Mouse (Mus musculus): Measurements from ENCODE around the gene Fancl. TPM values are rescaled to one million over a fixed set of nuclear protein-coding genes. Genes with fewer than 3 reads are reported as not detected.
A peak's percentile ranks its signal among the peaks of the same experiment; 100 is the strongest.
"Not testable (repeated sequence)": the region's sequence is repeated elsewhere in the genome, so short reads cannot be mapped to it uniquely, and the experiment has no call there.

Gene Fancl
- polyA plus RNA-seq (2015; fragmentation: Nextera tagmentation; extraction: Ambion mirVana) = 20.2 and 24.6 TPM in 2 replicates

DNA sequence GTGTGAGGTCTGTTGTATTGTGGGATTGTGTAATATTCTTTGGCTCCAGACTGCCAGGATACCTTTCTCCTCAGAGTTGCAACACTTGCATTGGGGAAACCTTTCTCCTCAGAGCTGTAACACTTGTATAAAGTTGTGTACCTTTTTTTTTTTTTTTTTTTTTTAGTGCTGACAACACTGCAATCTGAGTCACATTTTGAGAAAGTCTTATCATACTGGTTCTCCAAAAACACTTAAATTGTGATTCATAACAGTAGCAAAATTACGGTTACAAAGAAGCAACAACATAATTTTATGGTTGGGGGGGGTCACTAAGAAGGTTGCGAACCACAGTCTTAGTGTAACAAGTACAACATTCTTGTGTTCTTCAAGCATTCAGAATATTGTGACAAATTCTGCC is at the start of gene Fancl:
Gene Fancl, plus strand, starts transcription at position 165 of the 400 bp plus-strand sequence.
- Histone ChIP-seq H3K27ac (ENCODE audit: low read length) (peak within 1 kb of the TSS; percentile 80), H3K36me3 (ENCODE audit: control insufficient read depth, insufficient read depth, low read length) (no peaks in the 10 kb centered on the region), H3K4me2 (ENCODE audit: low read depth, low read length) (peak within 1 kb of the TSS; percentile 75), H3K9me3 (ENCODE audit: control insufficient read depth, low read length) (no peaks in the 10 kb centered on the region), H3K27me3 (replicated peaks; ENCODE audit: control insufficient read depth, insufficient read depth, low read length) (no peaks in the 10 kb centered on the region), H3K9ac (ENCODE audit: low read depth, low read length) (peak within 1 kb of the TSS; percentile 89), H3K4me3 (ENCODE audit: low read length) (peak within 1 kb of the TSS; percentile 77), H3K4me1 (ENCODE audit: control insufficient read depth, insufficient read depth, low read length) (no peaks in the 10 kb centered on the region)
- WGBS = 98% methylated on average over 2 of the region's 2 CpGs
- ATAC-seq = no peak

DNA sequence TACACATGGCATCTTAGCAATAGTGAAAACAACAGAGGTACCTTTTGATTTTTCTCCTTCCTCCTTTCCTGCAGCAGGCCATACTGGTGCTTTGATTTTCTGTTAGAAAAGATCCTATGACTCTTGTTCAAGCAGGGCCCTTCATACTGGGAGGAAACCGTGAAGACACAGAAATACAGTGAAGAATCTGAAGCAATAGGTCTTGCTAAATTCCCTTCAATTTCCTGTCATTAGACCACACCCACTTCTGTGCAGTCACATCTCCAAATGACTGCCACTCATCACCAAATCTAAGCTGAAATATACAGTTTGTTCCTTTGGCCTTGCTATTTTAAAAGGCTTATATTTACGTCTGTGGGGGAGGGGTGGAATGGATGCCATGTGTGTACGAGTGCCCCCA is 49.1 kb upstream of the Fancl start:
- ATAC-seq = no peak
- Histone ChIP-seq H3K4me1 (ENCODE audit: control insufficient read depth, insufficient read depth, low read length) (no peaks in the 10 kb centered on the region), H3K27ac (ENCODE audit: low read length) (no peak overlapping the region), H3K4me2 (ENCODE audit: low read depth, low read length) (no peak overlapping the region), H3K27me3 (replicated peaks; ENCODE audit: control insufficient read depth, insufficient read depth, low read length) (no peaks in the 10 kb centered on the region), H3K9me3 (ENCODE audit: control insufficient read depth, low read length) (no peaks in the 10 kb centered on the region), H3K9ac (ENCODE audit: low read depth, low read length) (no peak overlapping the region), H3K36me3 (ENCODE audit: control insufficient read depth, insufficient read depth, low read length) (no peaks in the 10 kb centered on the region), H3K4me3 (ENCODE audit: low read length) (no peak overlapping the region)
- 70% methylated on average over 3 of the region's 3 CpGs for WGBS

DNA sequence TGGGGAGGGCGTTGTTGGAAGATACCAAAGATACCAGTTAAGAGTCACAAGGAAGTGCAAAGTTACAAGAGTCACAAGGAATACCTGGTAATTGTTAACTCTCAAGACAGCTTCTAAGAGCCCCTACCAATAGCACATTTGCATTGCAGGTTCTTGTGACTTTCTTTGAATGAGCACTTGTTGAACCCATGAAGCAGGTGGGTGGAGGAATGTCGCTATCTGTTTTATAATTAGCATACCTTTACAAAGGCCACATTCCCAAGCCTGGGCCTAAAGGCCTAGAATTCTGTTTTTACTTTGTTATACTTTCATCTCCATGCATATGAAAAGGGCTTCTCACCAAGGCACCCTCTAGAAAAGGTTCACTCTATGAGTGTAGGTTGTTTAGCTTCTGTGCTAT is 15.8 kb upstream of the Fancl start:
- not testable (repeated sequence) for H3K27ac ChIP-seq (ENCODE audit: low read length); H3K9ac ChIP-seq (ENCODE audit: low read depth, low read length); H3K27me3 ChIP-seq (replicated peaks; ENCODE audit: control insufficient read depth, insufficient read depth, low read length); H3K4me3 ChIP-seq (ENCODE audit: low read length); H3K4me2 ChIP-seq (ENCODE audit: low read depth, low read length); H3K36me3 ChIP-seq (ENCODE audit: control insufficient read depth, insufficient read depth, low read length); H3K4me1 ChIP-seq (ENCODE audit: control insufficient read depth, insufficient read depth, low read length); H3K9me3 ChIP-seq (ENCODE audit: control insufficient read depth, low read length); ATAC-seq
- WGBS = 84% methylated on average over 2 of the region's 2 CpGs

DNA sequence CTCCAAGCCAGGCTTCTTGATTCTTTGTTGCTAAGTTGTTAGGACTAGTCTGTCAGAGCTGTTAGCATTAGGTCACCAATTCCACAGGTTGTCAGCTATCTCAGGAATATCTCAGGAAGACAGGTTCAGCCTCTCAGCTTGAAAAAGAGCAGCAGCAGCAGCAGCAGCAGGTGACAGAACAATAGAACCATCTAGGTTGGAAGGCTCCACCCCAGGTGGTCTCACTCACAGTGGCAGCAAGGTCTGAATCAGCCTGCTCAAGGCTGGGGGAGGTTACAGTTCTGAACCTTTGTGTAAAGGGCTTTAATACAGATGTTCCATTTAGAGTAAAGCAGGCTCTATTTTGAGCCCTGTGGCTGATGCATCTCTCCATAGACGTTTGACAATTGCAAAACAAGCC is 14.0 kb upstream of the Fancl start:
- not testable (repeated sequence) for H3K4me1 ChIP-seq (ENCODE audit: control insufficient read depth, insufficient read depth, low read length); H3K36me3 ChIP-seq (ENCODE audit: control insufficient read depth, insufficient read depth, low read length); H3K9ac ChIP-seq (ENCODE audit: low read depth, low read length); ATAC-seq; H3K27ac ChIP-seq (ENCODE audit: low read length); H3K4me2 ChIP-seq (ENCODE audit: low read depth, low read length); H3K27me3 ChIP-seq (replicated peaks; ENCODE audit: control insufficient read depth, insufficient read depth, low read length); H3K4me3 ChIP-seq (ENCODE audit: low read length); H3K9me3 ChIP-seq (ENCODE audit: control insufficient read depth, low read length)
- WGBS = 14% methylated on average over 1 of the region's 1 CpGs

DNA sequence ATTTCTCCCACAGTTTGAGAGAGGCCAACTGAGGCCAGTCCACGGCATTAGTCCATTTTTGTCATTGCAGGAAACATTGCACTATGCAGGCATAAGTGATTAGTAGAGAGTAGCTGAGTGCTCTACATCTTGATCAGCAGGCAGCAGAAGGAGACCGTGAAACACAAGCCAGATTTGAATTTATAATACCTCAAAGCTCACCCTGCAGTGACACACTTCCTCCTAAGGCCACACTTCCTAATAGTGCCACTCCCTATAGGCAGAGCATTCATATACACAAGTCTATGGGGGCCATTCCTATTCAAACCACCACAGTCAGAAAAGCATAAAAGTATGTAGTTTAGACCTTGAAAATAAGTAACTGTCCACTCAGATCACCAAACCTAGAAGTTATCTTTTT is 11.8 kb upstream of the Fancl start:
- H3K27me3 ChIP-seq (replicated peaks; ENCODE audit: control insufficient read depth, insufficient read depth, low read length) = no peaks in the 10 kb centered on the region
- H3K4me2 ChIP-seq (ENCODE audit: low read depth, low read length) = no peak overlapping the region
- WGBS = 80% methylated on average over 2 of the region's 2 CpGs
- H3K9ac ChIP-seq (ENCODE audit: low read depth, low read length) = no peak overlapping the region
- ATAC-seq = no peak
- no peak overlapping the region for H3K27ac ChIP-seq (ENCODE audit: low read length)
- H3K36me3 ChIP-seq (ENCODE audit: control insufficient read depth, insufficient read depth, low read length) = no peaks in the 10 kb centered on the region
- no peaks in the 10 kb centered on the region for H3K9me3 ChIP-seq (ENCODE audit: control insufficient read depth, low read length)
- no peak overlapping the region for H3K4me3 ChIP-seq (ENCODE audit: low read length)
- no peaks in the 10 kb centered on the region for H3K4me1 ChIP-seq (ENCODE audit: control insufficient read depth, insufficient read depth, low read length)

DNA sequence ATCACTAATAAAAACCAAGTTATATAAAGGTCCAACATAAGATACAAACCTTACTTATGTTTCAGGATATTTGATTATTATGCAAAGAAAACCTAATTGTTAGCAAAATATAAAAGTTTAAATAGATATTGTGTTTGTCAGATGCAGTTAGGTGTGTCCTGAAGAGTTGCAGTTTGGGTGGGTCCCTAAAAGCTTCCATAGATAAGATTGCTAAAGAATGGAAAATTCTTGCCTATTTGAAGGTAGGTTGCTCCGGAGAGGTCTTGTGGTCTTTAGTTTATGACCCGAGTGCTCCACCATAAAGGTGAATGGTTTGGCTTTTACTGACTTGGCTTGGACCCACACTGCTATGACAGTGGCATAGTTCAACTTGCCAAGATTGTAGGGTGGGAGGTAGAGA is 7.9 kb upstream of the Fancl start:
- Histone ChIP-seq H3K4me3 (ENCODE audit: low read length) (no peak overlapping the region), H3K9ac (ENCODE audit: low read depth, low read length) (no peak overlapping the region), H3K27ac (ENCODE audit: low read length) (no peak overlapping the region), H3K9me3 (ENCODE audit: control insufficient read depth, low read length) (no peaks in the 10 kb centered on the region), H3K27me3 (replicated peaks; ENCODE audit: control insufficient read depth, insufficient read depth, low read length) (no peaks in the 10 kb centered on the region), H3K36me3 (ENCODE audit: control insufficient read depth, insufficient read depth, low read length) (no peaks in the 10 kb centered on the region), H3K4me2 (ENCODE audit: low read depth, low read length) (no peak overlapping the region), H3K4me1 (ENCODE audit: control insufficient read depth, insufficient read depth, low read length) (no peaks in the 10 kb centered on the region)
- no peak for ATAC-seq
- WGBS = 79% methylated on average over 2 of the region's 2 CpGs

DNA sequence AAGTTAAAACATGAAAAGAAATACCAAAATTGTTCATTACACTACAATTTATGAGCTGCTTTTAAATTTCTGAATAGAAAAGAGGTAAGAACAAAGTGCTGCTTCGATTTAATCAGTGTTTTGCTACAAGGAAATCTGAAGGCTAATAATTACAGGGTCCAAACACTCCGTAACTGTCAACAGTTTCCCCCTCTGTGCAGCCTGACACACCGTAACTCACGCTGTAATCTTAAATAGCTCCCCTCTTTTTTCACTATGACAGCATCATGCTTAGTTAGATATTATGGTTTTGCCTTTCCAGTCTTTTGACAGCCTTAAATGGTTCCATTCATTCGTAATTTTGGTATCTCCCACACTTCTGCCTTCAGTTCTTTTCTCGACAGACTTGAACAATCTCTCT is 4.4 kb upstream of the Fancl start:
- Histone ChIP-seq H3K27me3 (replicated peaks; ENCODE audit: control insufficient read depth, insufficient read depth, low read length) (no peaks in the 10 kb centered on the region), H3K4me3 (ENCODE audit: low read length) (no peak overlapping the region), H3K9me3 (ENCODE audit: control insufficient read depth, low read length) (no peaks in the 10 kb centered on the region), H3K4me1 (ENCODE audit: control insufficient read depth, insufficient read depth, low read length) (no peaks in the 10 kb centered on the region), H3K27ac (ENCODE audit: low read length) (no peak overlapping the region), H3K9ac (ENCODE audit: low read depth, low read length) (no peak overlapping the region), H3K36me3 (ENCODE audit: control insufficient read depth, insufficient read depth, low read length) (no peaks in the 10 kb centered on the region), H3K4me2 (ENCODE audit: low read depth, low read length) (no peak overlapping the region)
- 80% methylated on average over 6 of the region's 6 CpGs for WGBS
- ATAC-seq = no peak

DNA sequence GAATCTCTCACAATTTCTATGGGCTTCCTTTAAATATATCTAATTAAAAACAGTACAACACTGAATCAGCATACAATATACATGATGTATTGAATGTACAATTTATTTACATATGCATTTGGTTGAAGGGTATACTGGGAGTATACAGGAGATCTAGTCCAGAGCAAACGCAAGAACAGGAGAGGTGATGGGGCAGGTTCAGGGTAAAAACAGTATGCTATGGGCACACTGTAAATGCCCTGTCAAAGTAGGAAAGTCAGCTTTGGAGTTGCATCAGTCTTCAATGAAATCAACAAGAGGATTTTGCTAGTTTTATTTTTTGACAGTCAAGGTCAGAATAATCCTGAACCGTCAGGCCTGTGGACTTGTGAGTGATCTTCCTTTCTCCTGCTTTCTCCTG is 743 bp downstream of the Fancl start:
- Histone ChIP-seq H3K4me1 (ENCODE audit: control insufficient read depth, insufficient read depth, low read length) (no peaks in the 10 kb centered on the region), H3K36me3 (ENCODE audit: control insufficient read depth, insufficient read depth, low read length) (no peaks in the 10 kb centered on the region), H3K9me3 (ENCODE audit: control insufficient read depth, low read length) (no peaks in the 10 kb centered on the region), H3K27me3 (replicated peaks; ENCODE audit: control insufficient read depth, insufficient read depth, low read length) (no peaks in the 10 kb centered on the region), H3K4me3 (ENCODE audit: low read length) (peak overlapping the region; percentile 77), H3K27ac (ENCODE audit: low read length) (peak overlapping the region; percentile 80; the same call in 1 of the 2 replicates), H3K9ac (ENCODE audit: low read depth, low read length) (peak overlapping the region; percentile 89), H3K4me2 (ENCODE audit: low read depth, low read length) (peak overlapping the region; percentile 75)
- peak; percentile 16 for ATAC-seq
- 69% methylated on average over 2 of the region's 2 CpGs for WGBS

DNA sequence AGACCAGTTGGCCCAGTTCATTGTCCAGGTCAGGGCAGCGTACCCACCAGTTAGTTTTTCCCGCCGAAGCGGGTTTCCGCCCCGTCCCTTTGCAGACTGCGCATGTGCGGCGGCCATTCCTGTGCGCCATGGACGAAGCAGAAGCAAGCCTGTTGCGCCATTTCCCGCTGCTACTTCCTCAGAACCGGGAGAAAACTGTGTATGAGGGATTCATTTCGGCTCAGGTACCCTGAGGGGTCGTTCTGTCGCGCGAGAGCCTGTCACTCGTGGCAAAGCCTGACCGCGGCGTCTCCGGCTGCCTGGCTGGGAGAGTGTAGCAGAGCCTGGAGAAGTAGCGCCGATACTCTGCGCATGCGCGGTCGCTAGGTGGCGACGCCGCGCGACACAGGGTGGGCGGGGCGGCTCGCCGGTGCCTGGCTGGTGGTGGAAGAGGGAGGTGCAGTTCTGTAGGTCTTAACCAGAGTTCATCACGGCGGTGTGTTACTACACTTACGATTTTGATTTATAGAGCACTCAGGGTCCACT is 1.2 kb downstream of the Fancl start:
- Histone ChIP-seq H3K9me3 (ENCODE audit: control insufficient read depth, low read length) (no peaks in the 10 kb centered on the region), H3K4me1 (ENCODE audit: control insufficient read depth, insufficient read depth, low read length) (no peaks in the 10 kb centered on the region), H3K36me3 (ENCODE audit: control insufficient read depth, insufficient read depth, low read length) (no peaks in the 10 kb centered on the region), H3K9ac (ENCODE audit: low read depth, low read length) (peak overlapping the region; percentile 89), H3K27ac (ENCODE audit: low read length) (peak overlapping the region; percentile 80), H3K4me3 (ENCODE audit: low read length) (peak overlapping the region; percentile 77), H3K27me3 (replicated peaks; ENCODE audit: control insufficient read depth, insufficient read depth, low read length) (no peaks in the 10 kb centered on the region), H3K4me2 (ENCODE audit: low read depth, low read length) (peak overlapping the region; percentile 75)
- ATAC-seq = peak; percentile 100
- under 1% methylated on average over 42 of the region's 42 CpGs for WGBS

DNA sequence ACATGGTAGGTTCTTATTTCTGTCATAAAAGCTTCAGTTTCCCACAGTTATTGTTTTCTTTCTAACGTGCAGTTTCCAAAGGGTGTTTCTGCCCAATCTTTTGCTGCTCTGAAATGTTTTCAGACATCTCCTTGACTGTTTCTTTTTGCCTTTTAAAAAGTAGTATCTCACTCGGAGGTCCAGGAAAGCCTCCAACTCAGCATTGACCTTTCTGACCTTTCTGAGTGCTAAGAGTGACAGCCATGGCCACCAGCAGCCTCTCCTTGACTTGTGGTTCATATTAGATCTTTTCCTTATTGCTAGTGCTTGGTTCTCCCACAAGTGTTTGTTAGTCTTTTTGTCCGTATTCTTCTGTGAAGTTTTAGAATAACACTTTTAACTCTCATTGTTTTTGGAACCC is 9.6 kb downstream of the Fancl start:
- Histone ChIP-seq H3K4me3 (ENCODE audit: low read length) (no peak overlapping the region), H3K27me3 (replicated peaks; ENCODE audit: control insufficient read depth, insufficient read depth, low read length) (no peaks in the 10 kb centered on the region), H3K36me3 (ENCODE audit: control insufficient read depth, insufficient read depth, low read length) (no peaks in the 10 kb centered on the region), H3K27ac (ENCODE audit: low read length) (no peak overlapping the region), H3K4me2 (ENCODE audit: low read depth, low read length) (no peak overlapping the region), H3K4me1 (ENCODE audit: control insufficient read depth, insufficient read depth, low read length) (no peaks in the 10 kb centered on the region), H3K9me3 (ENCODE audit: control insufficient read depth, low read length) (no peaks in the 10 kb centered on the region), H3K9ac (ENCODE audit: low read depth, low read length) (no peak overlapping the region)
- ATAC-seq = no peak
- 49% methylated on average over 3 of the region's 3 CpGs for WGBS

Measured in intestine, embryonic 16.5 days (tissue).